Mouse (Mus musculus) liver, embryonic 14.5 days (tissue): ENCODE results near the gene Sgk1.

Experiments used
- CTCF ChIP-seq: IDR thresholded peaks from 2 replicates; pipeline ENCODE4 v1.5.1; 2016; ENCODE audit warnings: antibody characterized with exemption, low read depth, control low read depth
- EP300 ChIP-seq: IDR thresholded peaks from 2 replicates; pipeline ENCODE4 v1.6.1; 2016; ENCODE audit warnings: antibody characterized with exemption, low read depth

DNA sequence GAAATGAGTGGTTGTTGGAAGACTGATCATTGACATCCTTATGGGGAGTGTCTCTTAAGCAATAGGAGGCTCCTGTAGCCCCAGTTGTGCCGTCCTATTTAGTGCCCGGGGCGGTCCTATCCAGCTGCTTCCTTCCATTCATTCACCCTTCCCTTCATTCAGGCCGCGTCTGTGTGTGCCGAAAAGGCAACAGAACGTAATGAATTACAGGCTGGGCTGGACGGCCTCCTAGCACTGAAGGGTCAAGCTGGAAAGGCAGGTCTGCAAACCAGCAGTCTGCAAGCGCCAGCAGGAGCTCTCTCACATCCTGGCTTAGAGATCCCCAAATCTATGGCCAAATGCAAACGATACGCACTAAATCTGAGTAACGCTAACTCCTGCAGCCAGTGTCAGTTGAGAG lies 1.6 kb downstream of the Sgk1 start:
- TF ChIP-seq CTCF, result no peak
- no peak for TF ChIP-seq EP300
